Mouse (Mus musculus) olfactory bulb, adult 2 months (tissue): ENCODE measurements around the gene Rps25.

Source experiments
- CTCF ChIP-seq: fragments of 200-500 bp; IDR thresholded peaks from 2 replicates; pipeline ENCODE4 v1.5.1; 2012; ENCODE audit warnings: low read depth, mild to moderate bottlenecking, low read length, moderate library complexity; ENCODE audit not compliant: insufficient read depth
- POLR2A ChIP-seq: fragments of 200-500 bp; IDR thresholded peaks from 2 replicates; pipeline ENCODE4 v1.6.1; 2012; ENCODE audit warnings: mild to moderate bottlenecking, low read depth, low read length, moderate library complexity; ENCODE audit not compliant: insufficient read depth

GRCm38 (mm10) chr9:44457035-44457742 lies 50.2 kb downstream of the Rps25 start:
- TF ChIP-seq POLR2A (peak; percentile 61), CTCF (no peak)
